Mouse (Mus musculus): ENCODE results near the gene Pof1b. TPM values are rescaled to one million over a fixed set of nuclear protein-coding genes. Genes with fewer than 3 reads are reported as not detected.

Gene Pof1b
- 1.4 and 1.7 TPM in 2 replicates for polyA plus RNA-seq (2011; ENCODE audit: insufficient read depth, insufficient read length, low read depth, missing spikeins)

GRCm38 (mm10) chrX:112698508-112698907, at the start of gene Pof1b:
TSS of gene Pof1b (minus strand) at chrX:112698651.
- H3K9ac ChIP-seq (ENCODE audit: low read depth, poor library complexity, severe bottlenecking): no peak within 1 kb of the TSS

DNA sequence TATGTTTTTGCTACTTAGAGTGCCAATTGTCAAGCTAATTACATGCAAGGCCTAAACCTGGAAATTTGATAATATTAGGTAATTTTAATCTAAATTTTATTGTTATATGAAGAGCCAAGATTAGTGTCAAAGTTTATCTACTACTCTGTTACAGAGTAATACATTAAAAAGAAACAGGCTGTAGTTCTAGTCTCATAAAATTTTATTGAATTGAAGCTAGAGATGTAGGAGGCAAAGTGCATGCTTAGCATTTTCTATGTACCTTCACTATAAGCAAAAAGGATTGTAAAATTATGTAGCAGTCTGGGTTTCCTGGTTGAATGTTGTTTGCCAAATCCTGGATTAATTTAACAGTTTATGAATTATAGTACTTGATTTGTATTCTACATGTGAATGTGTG, 18.1 kb upstream of the Pof1b start:
- Histone ChIP-seq H3K4me3 (ENCODE audit: low read depth, low read length) (no peak overlapping the region), H3K27me3 (ENCODE audit: control insufficient read depth, insufficient read depth, low read length, poor library complexity, severe bottlenecking) (no peaks in the 10 kb centered on the region), H3K27ac (ENCODE audit: insufficient read depth, low read length) (no peak overlapping the region), H3K4me1 (ENCODE audit: control insufficient read depth, insufficient read depth, low read length) (no peaks in the 10 kb centered on the region), H3K9ac (ENCODE audit: low read depth, poor library complexity, severe bottlenecking) (no peak overlapping the region), H3K9me3 (replicated peaks; ENCODE audit: control insufficient read depth, insufficient read depth, low read length, poor library complexity, severe bottlenecking) (no peaks in the 10 kb centered on the region), H3K36me3 (ENCODE audit: control insufficient read depth, insufficient read depth, low read length, poor library complexity, severe bottlenecking) (no peaks in the 10 kb centered on the region)
- TF ChIP-seq CTCF (IDR thresholded peaks at IDR 0.05; ENCODE audit: low read depth, low read length) (no peak), POLR2A (IDR thresholded peaks at IDR 0.05; ENCODE audit: insufficient read depth, low read length) (no peak), EP300 (IDR thresholded peaks at IDR 0.05; ENCODE audit: insufficient read depth, low read depth, low read length) (no peak)

More at GRCm38 (mm10) chrX:112698508-112698907, at the start of gene Pof1b:
- Histone ChIP-seq H3K4me1 (ENCODE audit: control insufficient read depth, insufficient read depth, low read length) (no peaks in the 10 kb centered on the region), H3K36me3 (ENCODE audit: control insufficient read depth, insufficient read depth, low read length, poor library complexity, severe bottlenecking) (no peaks in the 10 kb centered on the region), H3K27me3 (ENCODE audit: control insufficient read depth, insufficient read depth, low read length, poor library complexity, severe bottlenecking) (no peaks in the 10 kb centered on the region), H3K4me3 (ENCODE audit: low read depth, low read length) (no peak within 1 kb of the TSS), H3K27ac (ENCODE audit: insufficient read depth, low read length) (no peak within 1 kb of the TSS), H3K9me3 (replicated peaks; ENCODE audit: control insufficient read depth, insufficient read depth, low read length, poor library complexity, severe bottlenecking) (no peaks in the 10 kb centered on the region)
- TF ChIP-seq POLR2A (IDR thresholded peaks at IDR 0.05; ENCODE audit: insufficient read depth, low read length): no peak
- no peak for TF ChIP-seq EP300 (IDR thresholded peaks at IDR 0.05; ENCODE audit: insufficient read depth, low read depth, low read length)
- TF ChIP-seq CTCF (IDR thresholded peaks at IDR 0.05; ENCODE audit: low read depth, low read length): no peak

DNA sequence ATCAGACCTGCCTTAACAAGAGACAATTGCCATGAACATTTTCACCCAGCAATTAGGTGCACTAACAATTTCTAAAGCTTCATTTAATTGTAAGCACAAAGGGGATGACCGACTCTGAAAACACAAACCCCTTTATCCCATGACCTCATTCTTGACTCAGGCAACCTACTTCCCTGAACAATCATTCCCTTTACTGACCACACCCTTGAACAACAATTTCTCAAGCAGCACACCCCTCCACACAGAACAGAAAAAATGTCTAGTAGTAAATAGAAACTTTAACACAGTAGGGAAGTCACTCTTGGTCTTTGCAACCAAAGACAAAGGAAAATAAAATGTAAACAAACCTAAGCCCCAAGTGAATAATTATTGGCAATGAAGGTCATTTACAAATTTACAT, 4.1 kb downstream of the Pof1b start:
- Histone ChIP-seq H3K9me3 (replicated peaks; ENCODE audit: control insufficient read depth, insufficient read depth, low read length, poor library complexity, severe bottlenecking) (no peaks in the 10 kb centered on the region), H3K4me3 (ENCODE audit: low read depth, low read length) (no peak overlapping the region), H3K4me1 (ENCODE audit: control insufficient read depth, insufficient read depth, low read length) (no peaks in the 10 kb centered on the region), H3K27me3 (ENCODE audit: control insufficient read depth, insufficient read depth, low read length, poor library complexity, severe bottlenecking) (no peaks in the 10 kb centered on the region), H3K9ac (ENCODE audit: low read depth, poor library complexity, severe bottlenecking) (no peak overlapping the region), H3K27ac (ENCODE audit: insufficient read depth, low read length) (no peak overlapping the region), H3K36me3 (ENCODE audit: control insufficient read depth, insufficient read depth, low read length, poor library complexity, severe bottlenecking) (no peaks in the 10 kb centered on the region)
- TF ChIP-seq CTCF (IDR thresholded peaks at IDR 0.05; ENCODE audit: low read depth, low read length): no peak
- no peak for TF ChIP-seq POLR2A (IDR thresholded peaks at IDR 0.05; ENCODE audit: insufficient read depth, low read length)
- TF ChIP-seq EP300 (IDR thresholded peaks at IDR 0.05; ENCODE audit: insufficient read depth, low read depth, low read length): no peak

DNA sequence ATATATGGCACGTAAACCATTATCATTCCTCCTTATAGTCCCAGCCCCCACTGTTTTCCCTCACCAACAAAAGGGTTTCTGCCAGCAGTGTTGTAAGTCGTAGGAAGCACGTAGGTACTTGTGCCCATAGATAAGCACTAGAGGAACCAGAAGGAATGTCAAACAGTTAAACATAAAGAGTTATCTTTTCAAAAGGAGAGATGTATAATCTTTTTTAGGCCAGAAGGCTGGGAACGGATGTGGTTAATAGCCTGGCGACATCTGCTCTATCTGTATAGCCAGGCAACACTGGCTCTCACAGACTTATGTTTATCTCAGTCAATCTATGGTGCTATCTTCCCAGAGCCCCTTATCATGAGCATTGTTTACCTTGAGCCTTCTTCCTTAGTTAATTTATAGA, 17.8 kb downstream of the Pof1b start:
- Histone ChIP-seq H3K9me3 (replicated peaks; ENCODE audit: control insufficient read depth, insufficient read depth, low read length, poor library complexity, severe bottlenecking) (no peaks in the 10 kb centered on the region), H3K27ac (ENCODE audit: insufficient read depth, low read length) (no peak overlapping the region), H3K36me3 (ENCODE audit: control insufficient read depth, insufficient read depth, low read length, poor library complexity, severe bottlenecking) (no peaks in the 10 kb centered on the region), H3K9ac (ENCODE audit: low read depth, poor library complexity, severe bottlenecking) (no peak overlapping the region), H3K4me3 (ENCODE audit: low read depth, low read length) (no peak overlapping the region), H3K4me1 (ENCODE audit: control insufficient read depth, insufficient read depth, low read length) (no peaks in the 10 kb centered on the region), H3K27me3 (ENCODE audit: control insufficient read depth, insufficient read depth, low read length, poor library complexity, severe bottlenecking) (no peaks in the 10 kb centered on the region)
- TF ChIP-seq EP300 (IDR thresholded peaks at IDR 0.05; ENCODE audit: insufficient read depth, low read depth, low read length): no peak
- no peak for TF ChIP-seq POLR2A (IDR thresholded peaks at IDR 0.05; ENCODE audit: insufficient read depth, low read length)
- no peak for TF ChIP-seq CTCF (IDR thresholded peaks at IDR 0.05; ENCODE audit: low read depth, low read length)

DNA sequence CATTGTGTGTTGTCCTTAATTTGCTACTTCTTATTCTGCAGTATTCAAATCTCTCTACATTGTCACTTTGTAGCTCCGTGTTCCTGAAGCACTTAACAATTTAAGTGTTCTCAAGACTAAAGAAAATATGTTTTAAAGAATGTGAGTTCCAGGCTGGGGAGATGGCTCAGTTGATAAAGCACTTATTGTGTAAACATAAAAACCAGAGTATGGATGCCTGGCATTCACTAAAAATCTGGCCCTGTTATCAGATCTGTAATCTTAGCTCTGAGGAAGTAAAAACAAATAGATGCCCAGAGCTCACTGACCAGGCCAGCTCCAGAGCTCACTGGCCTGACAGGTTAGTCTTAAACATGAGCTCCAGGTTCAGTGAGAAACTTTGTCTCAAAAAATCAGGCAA, 22.9 kb downstream of the Pof1b start:
- Histone ChIP-seq H3K36me3 (ENCODE audit: control insufficient read depth, insufficient read depth, low read length, poor library complexity, severe bottlenecking) (no peaks in the 10 kb centered on the region), H3K4me3 (ENCODE audit: low read depth, low read length) (no peak overlapping the region), H3K9me3 (replicated peaks; ENCODE audit: control insufficient read depth, insufficient read depth, low read length, poor library complexity, severe bottlenecking) (no peaks in the 10 kb centered on the region), H3K27ac (ENCODE audit: insufficient read depth, low read length) (no peak overlapping the region), H3K9ac (ENCODE audit: low read depth, poor library complexity, severe bottlenecking) (no peak overlapping the region), H3K4me1 (ENCODE audit: control insufficient read depth, insufficient read depth, low read length) (no peaks in the 10 kb centered on the region), H3K27me3 (ENCODE audit: control insufficient read depth, insufficient read depth, low read length, poor library complexity, severe bottlenecking) (no peaks in the 10 kb centered on the region)
- TF ChIP-seq POLR2A (IDR thresholded peaks at IDR 0.05; ENCODE audit: insufficient read depth, low read length): no peak
- no peak for TF ChIP-seq CTCF (IDR thresholded peaks at IDR 0.05; ENCODE audit: low read depth, low read length)
- no peak for TF ChIP-seq EP300 (IDR thresholded peaks at IDR 0.05; ENCODE audit: insufficient read depth, low read depth, low read length)

DNA sequence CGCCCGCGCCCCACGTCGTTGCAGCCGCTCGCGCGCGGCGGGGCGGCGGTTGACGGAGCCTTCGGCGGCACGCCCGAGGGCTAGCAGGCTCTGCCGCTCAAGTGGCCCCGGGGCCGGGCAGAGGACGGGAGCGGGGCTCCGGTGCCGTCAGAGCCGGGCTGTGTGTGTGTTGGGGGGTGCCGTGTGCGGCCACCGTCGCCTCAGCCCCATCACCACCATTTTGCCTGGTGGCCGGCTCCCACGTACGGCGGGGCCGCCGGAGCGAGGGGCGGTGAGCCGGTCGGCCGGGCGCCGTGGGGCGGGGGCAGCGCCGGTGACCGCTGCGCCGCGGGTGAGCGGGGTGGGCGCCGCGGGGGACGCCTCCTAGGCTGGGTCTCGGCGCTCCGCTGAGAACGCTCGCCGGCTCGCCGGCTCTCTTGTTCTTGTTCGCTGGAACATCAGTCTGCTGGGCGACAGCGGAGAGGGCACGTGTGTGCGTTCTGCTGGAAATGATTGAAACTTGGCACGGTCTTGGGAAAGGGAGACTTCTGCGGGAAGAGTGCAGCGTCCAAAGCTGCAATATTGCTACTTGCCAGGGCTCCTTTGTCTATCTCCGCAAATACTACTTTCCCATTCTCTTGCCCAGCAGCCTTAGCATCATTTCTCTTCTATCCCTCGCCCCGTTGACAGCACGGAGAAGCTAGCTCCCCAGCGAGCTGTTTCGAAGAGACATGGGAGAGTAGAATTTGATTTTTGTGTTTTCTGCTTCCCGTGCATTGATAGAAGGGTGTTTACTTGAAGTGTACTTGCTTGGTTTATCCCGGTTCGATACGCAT, 96.9 kb downstream of the Pof1b start:
- peak overlapping the region; percentile 76 for H3K4me3 ChIP-seq (ENCODE audit: low read depth, low read length)
- H3K27ac ChIP-seq (ENCODE audit: insufficient read depth, low read length): no peak overlapping the region
- no peaks in the 10 kb centered on the region for H3K36me3 ChIP-seq (ENCODE audit: control insufficient read depth, insufficient read depth, low read length, poor library complexity, severe bottlenecking)
- no peaks in the 10 kb centered on the region for H3K4me1 ChIP-seq (ENCODE audit: control insufficient read depth, insufficient read depth, low read length)
- no peak for TF ChIP-seq POLR2A (IDR thresholded peaks at IDR 0.05; ENCODE audit: insufficient read depth, low read length)
- no peak for TF ChIP-seq CTCF (IDR thresholded peaks at IDR 0.05; ENCODE audit: low read depth, low read length)
- no peak for TF ChIP-seq EP300 (IDR thresholded peaks at IDR 0.05; ENCODE audit: insufficient read depth, low read depth, low read length)
- H3K9me3 ChIP-seq (replicated peaks; ENCODE audit: control insufficient read depth, insufficient read depth, low read length, poor library complexity, severe bottlenecking): no peaks in the 10 kb centered on the region
- peak overlapping the region; percentile 51 for H3K9ac ChIP-seq (ENCODE audit: low read depth, poor library complexity, severe bottlenecking)
- H3K27me3 ChIP-seq (ENCODE audit: control insufficient read depth, insufficient read depth, low read length, poor library complexity, severe bottlenecking): peaks cover 2% of the 10 kb centered on the region; the same call in 1 of the 2 replicates
